ENCODE assay signal across 8 mouse cellular contexts in the genomic region with DNA sequence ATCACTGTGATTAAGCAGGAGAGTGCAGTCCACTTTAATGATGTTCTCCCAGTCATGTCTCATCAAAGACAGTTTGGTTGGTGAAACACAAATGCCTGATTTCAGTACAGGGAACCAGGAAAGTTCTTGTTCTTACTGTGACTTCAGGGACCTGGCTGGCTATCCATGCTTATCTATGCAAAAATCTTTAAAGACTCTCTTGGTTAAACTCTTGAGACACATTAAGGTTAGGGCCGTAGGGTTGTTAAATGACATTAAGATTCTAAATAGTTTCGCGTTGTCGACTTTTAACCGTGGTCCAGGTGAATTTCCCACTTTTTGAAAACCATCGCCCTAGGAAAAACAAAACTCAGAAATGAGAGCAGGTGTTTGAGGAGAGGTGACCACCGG. TPM values are rescaled to one million over a fixed set of nuclear protein-coding genes. Genes with fewer than 3 reads are reported as not detected.
DNase-seq lines count a peak whose midpoint lies in the region; ATAC-seq and TF ChIP-seq lines count a peak whose summit lies in the region.

No protein-coding gene starts in this region.

- H3K36me3 ChIP-seq in embryonic facial prominence, embryonic 10.5 days (replicated peaks), result no peaks in the 10 kb centered on the region
- H3K36me3 ChIP-seq in midbrain, postnatal 0 days (ENCODE audit: insufficient read depth, low read length), result no peaks in the 10 kb centered on the region

- H3K4me1 ChIP-seq in embryonic facial prominence, embryonic 10.5 days, result peaks cover 6% of the 10 kb centered on the region; the same call in 1 of the 2 replicates
- H3K4me1 ChIP-seq in midbrain, postnatal 0 days (ENCODE audit: insufficient read depth, low read length), result no peaks in the 10 kb centered on the region

- 4% methylated on average over 7 of the region's 7 CpGs for WGBS in embryonic facial prominence, embryonic 10.5 days
- WGBS in midbrain, postnatal 0 days, result 2% methylated on average over 7 of the region's 7 CpGs

- no peaks in the 10 kb centered on the region for H3K9me3 ChIP-seq in embryonic facial prominence, embryonic 10.5 days
- no peaks in the 10 kb centered on the region for H3K9me3 ChIP-seq in midbrain, postnatal 0 days (ENCODE audit: low read length)

- H3K4me3 ChIP-seq in left cerebral cortex, adult 2 months, result peak overlapping the region; percentile 81
- peak overlapping the region; percentile 73 for H3K4me3 ChIP-seq in embryonic facial prominence, embryonic 10.5 days
- peak overlapping the region; percentile 76 for H3K4me3 ChIP-seq in midbrain, postnatal 0 days (ENCODE audit: low read depth, low read length)

- peak; percentile 0 for ATAC-seq in inflammation-experienced regulatory T-cells, adult 6 months
- no peak for ATAC-seq in midbrain, postnatal 0 days (ENCODE audit: low FRiP score)

- H3K4me2 ChIP-seq in midbrain, postnatal 0 days (ENCODE audit: low read depth, low read length, poor library complexity, severe bottlenecking), result peak overlapping the region; percentile 65

- no peaks in the 10 kb centered on the region for H3K27me3 ChIP-seq in embryonic facial prominence, embryonic 10.5 days (replicated peaks; ENCODE audit: low read depth, poor library complexity, severe bottlenecking)
- H3K27me3 ChIP-seq in midbrain, postnatal 0 days (ENCODE audit: insufficient read depth, low read length), result no peaks in the 10 kb centered on the region

- intact Hi-C loops in left cerebral cortex, adult 2 months (cut with DNase I), result no loop called here

- peak overlapping the region; percentile 99 for H3K27ac ChIP-seq in left cerebral cortex, adult 2 months
- peak overlapping the region; percentile 98 for H3K27ac ChIP-seq in embryonic facial prominence, embryonic 10.5 days (replicated peaks)
- H3K27ac ChIP-seq in midbrain, postnatal 0 days (ENCODE audit: low read depth, low read length), result peak overlapping the region; percentile 82; the same call in 1 of the 2 replicates

- TF ChIP-seq CTCF in left cerebral cortex, adult 2 months (IDR thresholded peaks at IDR 0.05), result no peak
- no peak for TF ChIP-seq CTCF in midbrain, postnatal 0 days (IDR thresholded peaks at IDR 0.05)

- H3K9ac ChIP-seq in midbrain, postnatal 0 days (replicated peaks; ENCODE audit: low read length, poor library complexity, severe bottlenecking), result peak overlapping the region; percentile 85

- DNase-seq in left cerebral cortex, adult 2 months (ENCODE audit: extremely low spot score in 1 of 2, low spot score in 2 of 2), result no peak
- DNase-seq in left cerebral cortex, adult 9 months (ENCODE audit: low spot score in 2 of 2), result no peak
- no peak for DNase-seq in embryonic facial prominence, embryonic 10.5 days (ENCODE audit: low spot score)
- no peak for DNase-seq in midbrain, postnatal 0 days (ENCODE audit: low spot score)
- DNase-seq in right cerebral cortex, adult 2 months (ENCODE audit: low spot score in 2 of 2), result no peak
- DNase-seq in frontal cortex, postnatal 36 days (ENCODE audit: low spot score in 2 of 2), result no peak
- no peak for DNase-seq in gastrocnemius, postnatal 10 days

RNA-seq across cellular contexts. Expression of gene Gbe1, which starts 0.3 kb away (rescaled TPM):
- total RNA-seq in left cerebral cortex, adult 2 months (2021), result 1 to 10 TPM; 8.4 to 8.6 TPM
- 22.2 and 22.5 TPM in 2 replicates for polyA plus RNA-seq in embryonic facial prominence, embryonic 10.5 days (2016; fragmentation: Nextera tagmentation; extraction: Ambion mirVana)
- 10 to 100 TPM; 11.1 to 15.4 (median 14.5) TPM for polyA plus RNA-seq in inflammation-experienced regulatory T-cells, adult 6 months (2017; shearing (Covaris generic))
- total RNA-seq in midbrain, postnatal 0 days (2014; rRNA removed), result 16.9 and 23.4 TPM in 2 replicates
- 21.4 and 21.7 TPM in 2 replicates for polyA plus RNA-seq in midbrain, postnatal 0 days (2015; fragmentation: Nextera tagmentation; extraction: Ambion mirVana)
- total RNA-seq in gastrocnemius, postnatal 10 days (2021), result 10 to 100 TPM; 32.0 to 39.5 TPM
